Mouse (Mus musculus): ENCODE data around the gene Olfr598.
"Not testable (repeated sequence)": the region's sequence is repeated elsewhere in the genome, so short reads cannot be mapped to it uniquely, and the experiment has no call there.

The Olfr598 gene

DNA sequence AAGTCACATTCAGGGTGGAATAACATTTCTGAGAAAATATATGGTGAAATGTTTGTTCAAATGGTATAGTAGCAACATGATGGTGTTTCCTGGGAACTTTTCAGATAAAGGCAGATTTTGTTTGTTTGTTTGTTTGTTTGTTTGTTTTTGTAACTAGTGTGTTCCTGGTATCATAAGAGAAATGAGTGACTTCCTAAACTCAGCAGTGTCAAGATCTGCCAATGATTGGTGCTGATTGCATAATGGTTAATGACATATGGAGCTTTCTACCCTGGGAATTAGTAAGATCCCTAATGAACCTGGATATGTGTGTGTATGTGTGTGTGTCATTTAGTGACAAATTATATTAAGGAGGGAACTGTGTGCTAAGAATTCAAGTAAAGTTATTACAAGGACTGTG lies at the start of gene Olfr598:
TSS of gene Olfr598 (plus strand) at position 301 of the 400 bp plus-strand sequence.
- DNase-seq, result no peak

DNA sequence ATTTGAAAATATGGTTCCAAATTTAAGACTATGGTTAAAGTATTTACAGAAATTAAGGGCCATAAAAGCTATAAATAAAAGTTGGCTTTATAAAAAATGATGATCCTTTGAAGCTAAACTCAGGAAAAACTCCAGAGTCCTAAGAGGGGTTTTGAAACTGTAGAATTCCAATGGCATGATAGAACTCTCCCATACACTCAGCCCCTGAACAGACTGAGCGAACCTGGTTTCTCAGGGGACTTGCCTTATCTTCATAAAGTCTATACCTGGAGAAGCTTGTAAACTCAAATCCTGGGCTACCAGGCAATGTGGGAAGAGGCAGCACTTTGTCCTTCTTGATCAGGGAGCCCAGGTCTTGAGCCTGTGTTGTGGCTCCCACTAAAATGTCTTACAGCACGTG lies 18.0 kb upstream of the Olfr598 start, which contains the start of gene Olfr596:
TSS of gene Olfr596 (plus strand) at position 301 of the 400 bp plus-strand sequence.
- DNase-seq, result not testable (repeated sequence)

DNA sequence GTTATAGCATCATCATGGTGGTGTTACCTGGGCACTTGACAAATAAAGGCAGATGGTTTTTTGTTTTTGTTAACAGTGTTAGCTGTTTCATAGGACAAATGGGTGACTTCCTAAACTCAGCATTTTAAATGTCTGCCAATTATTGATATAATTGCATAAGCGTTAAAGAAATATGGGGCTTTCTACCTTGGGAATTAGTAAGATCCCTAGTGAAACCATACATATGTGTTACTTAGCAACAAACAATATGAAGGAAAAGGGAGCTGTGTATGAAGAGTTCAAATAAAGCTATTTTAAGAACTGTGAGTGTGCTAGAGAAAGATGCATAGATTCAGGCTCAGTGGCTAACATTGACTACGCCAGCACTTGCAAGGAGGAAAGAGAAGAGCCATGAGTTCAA lies 7.4 kb upstream of the Olfr598 start, which contains the start of gene Olfr597:
TSS of gene Olfr597 (plus strand) at position 301 of the 400 bp plus-strand sequence.
- not testable (repeated sequence) for DNase-seq

DNA sequence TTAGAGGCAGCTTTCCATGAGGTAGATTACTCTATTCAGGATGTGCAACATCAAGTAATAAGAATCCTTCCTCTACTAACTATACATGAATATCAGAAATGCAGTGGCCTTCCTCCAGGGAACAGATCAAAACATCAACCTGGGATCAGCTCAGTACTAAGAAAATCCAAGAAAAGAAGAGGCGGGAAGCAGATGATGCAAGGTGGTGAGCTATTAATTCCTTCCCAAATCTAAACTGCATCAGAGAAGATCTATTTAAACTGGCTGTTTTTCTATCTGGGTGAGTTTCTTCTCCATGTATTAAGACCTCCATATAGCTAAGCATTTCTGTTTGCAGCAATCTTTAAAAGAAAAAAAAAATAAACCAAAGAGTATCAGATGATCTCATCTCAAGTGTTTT lies 12.2 kb downstream of the Olfr598 start, which contains the start of gene Olfr599:
TSS of gene Olfr599 (plus strand) at position 301 of the 400 bp plus-strand sequence.
- DNase-seq, result no peak

DNA sequence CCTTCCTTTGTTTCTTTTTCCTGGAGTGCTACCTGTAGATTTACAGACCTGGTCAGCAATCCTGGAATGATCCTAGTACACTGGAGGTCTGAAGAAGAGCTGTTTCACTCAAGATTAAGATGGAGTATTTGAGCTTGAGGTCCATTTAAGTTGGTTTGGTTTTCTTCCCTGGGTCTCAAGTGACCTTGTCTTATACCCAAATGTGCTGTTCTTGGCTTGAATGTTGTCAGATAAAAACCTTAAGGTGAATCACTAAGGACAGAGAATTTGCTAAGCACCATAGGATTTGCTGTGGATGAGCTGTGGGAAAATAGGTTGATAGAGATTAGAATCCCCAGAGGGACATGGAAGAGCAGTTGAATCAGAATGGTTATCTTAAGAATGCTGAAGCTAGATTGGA lies 26.2 kb downstream of the Olfr598 start, which contains the start of gene Olfr600:
TSS of gene Olfr600 (minus strand) at position 101 of the 400 bp plus-strand sequence.
- no peak for DNase-seq

DNA sequence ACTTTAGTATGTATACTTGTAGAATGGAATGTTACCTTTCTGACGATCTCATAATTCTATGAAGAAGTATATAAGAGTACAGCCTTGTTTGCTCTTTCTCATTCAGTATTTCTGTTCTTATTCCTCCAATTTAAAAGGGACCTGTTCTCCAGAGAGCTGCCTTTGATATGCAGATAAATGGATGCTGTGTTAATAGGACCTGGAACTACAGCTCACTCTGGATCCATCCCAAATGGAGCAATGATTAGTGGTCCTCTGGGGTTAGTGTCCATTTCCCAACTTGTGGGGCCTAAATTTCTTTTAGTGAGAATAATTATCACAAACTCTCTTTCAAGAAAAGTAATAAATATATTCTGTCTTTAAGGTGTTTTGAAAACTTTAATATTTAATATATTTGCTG lies 39.2 kb downstream of the Olfr598 start, which contains the start of gene Olfr601:
TSS of gene Olfr601 (minus strand) at position 101 of the 400 bp plus-strand sequence.
- no peak for DNase-seq

Measured in heart, adult 11 months (tissue).